In the genomic region with DNA sequence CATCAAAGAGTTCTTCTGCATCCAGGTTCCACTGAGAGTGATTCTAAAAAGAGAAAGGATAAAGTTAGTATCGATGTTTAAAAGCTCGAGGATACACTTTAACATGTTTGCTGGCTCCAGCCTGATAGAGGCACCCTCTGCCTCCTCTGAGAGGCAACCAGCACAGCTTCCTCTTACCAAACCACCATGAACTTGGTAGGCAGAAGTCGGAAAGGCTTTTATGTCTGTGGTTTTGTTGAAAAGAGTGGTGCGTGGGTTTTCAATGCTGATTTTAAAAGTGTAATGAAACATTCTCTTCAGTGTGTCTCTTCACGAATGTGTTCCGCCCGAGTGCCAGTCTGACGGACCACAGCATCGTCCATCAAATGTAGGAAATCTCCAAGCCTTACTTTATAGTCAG, we compare ENCODE assay signal across 23 mouse cellular contexts. TPM values are rescaled to one million over a fixed set of nuclear protein-coding genes. Genes with fewer than 3 reads are reported as not detected.
A peak's percentile ranks its signal among the peaks of the same experiment; 100 is the strongest.
DNase-seq lines count a peak whose midpoint lies in the region; ATAC-seq lines count a peak whose summit lies in the region.
"Had no signal": no experiment of that assay in that cellular context is flagged by ENCODE, and none has a peak within 500 bp of the region (broad histone marks: within the 10 kb centered on the region; RNA-seq: fewer than 3 reads in every experiment).

No protein-coding gene starts in this region.

- peaks cover 4% of the 10 kb centered on the region; the same call in 1 of the 2 replicates for H3K4me1 ChIP-seq in forebrain, embryonic 15.5 days

- H3K27me3 ChIP-seq in forebrain, embryonic 15.5 days, result no peaks in the 10 kb centered on the region
- H3K27me3 ChIP-seq: hindbrain, embryonic 12.5 days; intestine, embryonic 15.5 days; kidney, embryonic 15.5 days had no signal

- no peaks in the 10 kb centered on the region for H3K36me3 ChIP-seq in forebrain, embryonic 15.5 days
- H3K36me3 ChIP-seq: hindbrain, embryonic 12.5 days; intestine, embryonic 15.5 days; kidney, embryonic 15.5 days had no signal

- H3K4me3 ChIP-seq in forebrain, embryonic 15.5 days, result no peak overlapping the region
- H3K4me3 ChIP-seq: hindbrain, embryonic 12.5 days; intestine, embryonic 15.5 days; kidney, embryonic 15.5 days had no signal

- H3K9ac ChIP-seq in forebrain, embryonic 15.5 days (replicated peaks), result no peak overlapping the region
- H3K9ac ChIP-seq: hindbrain, embryonic 12.5 days; intestine, embryonic 15.5 days; kidney, embryonic 15.5 days; lung, embryonic 14.5 days had no signal

- no peak overlapping the region for H3K4me2 ChIP-seq in forebrain, embryonic 15.5 days (replicated peaks)
- H3K4me2 ChIP-seq: hindbrain, embryonic 12.5 days; intestine, embryonic 15.5 days; kidney, embryonic 15.5 days; liver, embryonic 11.5 days; lung, embryonic 14.5 days had no signal

- 87% methylated on average over 9 of the region's 9 CpGs for WGBS in forebrain, embryonic 15.5 days

- no peak overlapping the region for H3K27ac ChIP-seq in forebrain, embryonic 15.5 days (replicated peaks)
- H3K27ac ChIP-seq: hindbrain, embryonic 12.5 days; intestine, embryonic 15.5 days; kidney, embryonic 15.5 days; stomach, postnatal 0 days had no signal

- no peaks in the 10 kb centered on the region for H3K9me3 ChIP-seq in forebrain, embryonic 15.5 days
- H3K9me3 ChIP-seq: hindbrain, embryonic 12.5 days; intestine, embryonic 15.5 days; kidney, embryonic 15.5 days had no signal

- peak; percentile 55 for DNase-seq in CD4-positive helper T cell, adult 2 months (ENCODE audit: low read depth, low spot score)
- peak; percentile 17 to 28 for DNase-seq in CD8-positive naive resting alpha-beta T cell, adult 2 months (ENCODE audit: low read depth in 2 of 2, low spot score in 2 of 2)
- peak; percentile 6 to 23 for DNase-seq in thymus, postnatal 10 days (ENCODE audit: low spot score in 2 of 2)
- DNase-seq in urinary bladder, postnatal 14 days (ENCODE audit: low spot score), result no peak
- DNase-seq: cerebellum, adult 9-10 months; gastrocnemius, postnatal 25 days; left cerebral cortex, postnatal 4 days; lung, embryonic 14.5 days had no signal

- peak; percentile 63 for ATAC-seq in inflammation-experienced regulatory T-cells, adult 6 months
- ATAC-seq in forebrain, embryonic 15.5 days (replicated peaks), result no peak
- ATAC-seq in monocyte, adult 5-6 weeks (replicated peaks; ENCODE audit: insufficient number of reproducible peaks, low FRiP score, low TSS enrichment, poor library complexity, severe bottlenecking), result no peak
- ATAC-seq: intestine, embryonic 15.5 days had no signal

RNA-seq across cellular contexts. Expression of a gene that starts 9.5 kb away (rescaled TPM):
- polyA plus RNA-seq in inflammation-experienced regulatory T-cells, adult 6 months (2017; shearing (Covaris generic)), result not detected
- 0.71 and 0.97 TPM in 2 replicates for polyA plus RNA-seq in forebrain, embryonic 15.5 days (2015; fragmentation: Nextera tagmentation; extraction: Ambion mirVana)
- total RNA-seq in monocyte, adult 5-6 weeks (2017), result 0.48 TPM in 1 of 3 replicates, not detected in the others
- total RNA-seq: gastrocnemius, postnatal 25 days; neutrophil, adult 5-6 weeks had no signal
- polyA plus RNA-seq: small intestine, adult 2 months had no signal

RNA-seq across cellular contexts. Expression of a gene that starts 9.6 kb away (rescaled TPM):
- polyA plus RNA-seq in inflammation-experienced regulatory T-cells, adult 6 months (2017; shearing (Covaris generic)), result not detected
- polyA plus RNA-seq in forebrain, embryonic 15.5 days (2015; fragmentation: Nextera tagmentation; extraction: Ambion mirVana), result not detected in 2 replicates
- not detected in 3 replicates for total RNA-seq in monocyte, adult 5-6 weeks (2017)
- total RNA-seq: adrenal gland, postnatal 4 days; gastrocnemius, postnatal 25 days; layer of hippocampus, postnatal 25 days; left cerebral cortex, postnatal 4 days; neutrophil, adult 5-6 weeks had no signal
- polyA plus RNA-seq: embryonic facial prominence, embryonic 14.5 days; heart, postnatal 0 days; hindbrain, embryonic 12.5 days; intestine, embryonic 15.5 days; kidney, embryonic 15.5 days; large intestine, adult 2 months; liver, embryonic 11.5 days; lung, embryonic 14.5 days; small intestine, adult 2 months; stomach, postnatal 0 days had no signal

RNA-seq across cellular contexts. Expression of a gene that starts 39.5 kb away (rescaled TPM):
- polyA plus RNA-seq in inflammation-experienced regulatory T-cells, adult 6 months (2017; shearing (Covaris generic)), result 100 to 1,000 TPM in 1 of 3 experiments, 10 to 100 TPM in 2; 70.1 to 114 (median 85.7) TPM
- 68.4 and 69.6 TPM in 2 replicates for polyA plus RNA-seq in forebrain, embryonic 15.5 days (2015; fragmentation: Nextera tagmentation; extraction: Ambion mirVana)
- 177 to 290 TPM (median 189 TPM) in 3 replicates for total RNA-seq in monocyte, adult 5-6 weeks (2017)

RNA-seq across cellular contexts. Expression of a gene that starts 49.0 kb away (rescaled TPM):
- under 1 TPM in 1 of 3 experiments, not detected in 2; 0.78 TPM for polyA plus RNA-seq in inflammation-experienced regulatory T-cells, adult 6 months (2017; shearing (Covaris generic))
- polyA plus RNA-seq in forebrain, embryonic 15.5 days (2015; fragmentation: Nextera tagmentation; extraction: Ambion mirVana), result 0.15 and 0.41 TPM in 2 replicates
- total RNA-seq in monocyte, adult 5-6 weeks (2017), result 1.4 TPM in 1 of 3 replicates, not detected in the others
- total RNA-seq: neutrophil, adult 5-6 weeks had no signal
